Mouse (Mus musculus) T-helper 2 cell (primary cell): ENCODE results near the gene Tnrc6c.

Source experiments
- in situ Hi-C: fragments of 300-600 bp; cut with MboI, MseI; formaldehyde crosslinking; loops from one replicate; pipeline ENCODE4 v1.15.1; 2025; ENCODE audit warnings: high pct_unique_total_duplicates

Tnrc6c gene

DNA sequence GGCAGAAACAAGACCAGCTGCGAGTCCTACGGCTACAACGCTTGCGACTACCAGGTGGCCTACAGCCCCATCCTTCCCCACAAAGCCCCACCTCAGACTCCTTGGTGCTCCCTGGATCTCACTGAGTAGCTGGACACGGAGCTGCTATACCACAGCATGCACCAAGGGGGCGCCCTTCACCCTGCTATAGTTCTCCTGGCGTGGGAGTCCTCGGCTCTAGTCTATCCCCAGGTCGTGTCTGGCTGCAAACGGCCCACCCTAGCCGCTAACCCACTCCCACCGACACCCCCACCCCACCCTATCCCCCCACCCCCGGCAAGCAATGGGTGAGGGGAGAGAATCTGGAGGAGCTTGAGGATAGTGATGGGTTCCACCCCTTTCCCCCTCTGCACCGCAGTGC lies 136.2 kb downstream of the Tnrc6c start:
- in situ Hi-C loops: no loop called here

DNA sequence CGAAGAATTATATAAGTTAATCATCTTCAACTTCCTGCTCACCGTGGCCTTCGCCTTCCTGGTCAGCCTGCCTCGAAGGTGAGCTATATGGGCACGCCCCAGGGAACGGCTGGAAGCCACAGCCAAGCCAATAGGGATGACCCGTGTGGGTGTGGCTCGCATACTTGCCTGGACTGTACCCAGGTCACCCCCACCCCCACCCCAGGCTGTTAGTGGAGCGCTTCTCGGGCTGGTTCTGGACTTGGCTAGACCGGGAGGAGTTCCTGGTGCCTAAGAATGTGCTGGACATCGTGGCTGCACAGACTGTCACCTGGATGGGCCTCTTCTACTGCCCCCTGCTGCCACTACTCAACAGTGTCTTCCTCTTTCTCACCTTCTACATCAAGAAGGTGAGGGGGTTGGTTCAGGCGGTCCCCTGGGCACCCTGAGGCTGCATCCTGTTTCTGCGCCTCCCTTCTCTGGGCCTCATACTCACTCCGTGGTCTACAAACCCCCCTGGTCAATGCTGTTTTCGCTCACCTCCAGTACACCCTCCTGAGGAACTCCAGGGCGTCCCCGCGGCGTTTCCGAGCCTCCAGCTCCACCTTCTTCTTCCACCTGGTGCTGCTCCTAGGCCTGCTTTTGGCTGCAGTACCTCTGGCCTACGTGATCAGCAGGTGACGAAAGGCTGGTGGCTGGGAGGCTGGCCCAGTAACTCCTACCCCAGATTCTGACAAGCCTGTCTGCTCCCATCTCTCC lies 136.8 kb downstream of the Tnrc6c start:
- in situ Hi-C loops: no loop called here

DNA sequence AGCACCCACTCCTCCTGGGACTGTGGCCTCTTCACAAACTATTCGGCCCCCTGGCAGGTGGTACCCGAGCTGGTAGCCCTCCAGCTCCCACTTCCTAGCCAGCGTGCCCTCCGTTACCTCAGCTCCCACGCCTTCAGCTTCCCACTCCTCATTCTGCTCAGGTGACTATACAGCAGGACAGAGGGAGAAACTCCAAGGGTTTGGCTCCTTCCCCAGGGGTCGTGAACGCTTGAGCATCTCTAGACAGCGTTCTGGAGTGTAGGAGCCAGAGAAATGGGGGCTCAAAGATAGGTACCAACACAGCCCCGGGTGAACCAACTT lies 137.3 kb downstream of the Tnrc6c start:
- in situ Hi-C loops: no loop called here

DNA sequence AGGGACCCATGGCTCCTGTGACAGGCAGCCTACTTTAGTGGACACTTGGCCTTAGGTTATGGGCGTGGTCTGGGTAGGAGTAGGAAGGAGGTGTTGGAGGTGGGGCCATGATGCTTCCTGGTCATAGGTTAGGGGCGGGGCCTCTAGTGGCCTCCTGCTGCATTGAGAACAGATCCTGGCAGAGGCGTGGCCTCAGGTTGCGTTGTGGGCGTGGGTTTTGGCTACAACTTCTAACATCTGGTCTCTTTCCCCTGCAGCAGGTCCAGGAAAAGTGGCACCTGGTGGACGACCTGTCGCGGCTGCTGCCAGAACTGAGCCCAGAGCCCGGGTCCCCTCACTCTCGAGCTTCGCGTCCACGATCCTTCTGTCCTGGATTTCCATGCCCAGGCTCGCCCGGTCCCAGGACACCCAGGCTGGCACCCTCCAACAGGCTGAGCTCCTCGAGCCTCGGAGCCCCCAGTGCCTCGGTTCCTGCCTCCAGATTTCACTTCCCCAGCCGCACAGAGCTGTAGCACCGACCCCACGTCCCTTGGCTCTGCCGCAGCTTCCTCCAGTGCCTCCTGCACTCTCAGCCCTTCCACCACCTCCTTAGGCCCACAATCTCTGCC lies 138.3 kb downstream of the Tnrc6c start:
- in situ Hi-C loops: no loop called here

DNA sequence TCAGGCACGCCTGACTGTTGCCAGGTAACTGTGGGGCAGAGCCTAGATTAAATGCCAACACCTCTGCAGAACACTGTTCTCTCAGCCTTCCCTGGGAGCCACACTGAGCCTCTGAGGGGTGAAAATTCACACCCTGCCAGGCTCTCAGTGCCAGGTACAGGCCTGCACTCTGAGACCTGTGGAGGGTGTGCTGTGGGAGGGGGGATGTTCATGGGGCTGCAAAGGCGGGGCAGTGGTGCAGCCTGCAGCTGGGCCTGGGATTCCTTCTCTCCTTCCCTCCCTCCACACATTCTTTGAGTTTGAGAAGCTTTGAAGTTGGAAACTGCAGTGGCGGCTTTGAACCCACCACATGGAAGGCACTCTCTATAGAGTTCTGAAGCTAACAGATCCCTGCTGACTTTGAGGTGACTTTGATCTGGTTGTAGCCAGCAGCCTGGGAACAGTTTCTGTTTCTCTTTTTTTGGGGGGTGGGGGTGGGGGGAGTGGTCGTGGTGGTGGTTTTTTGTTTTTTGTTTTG lies 140.0 kb downstream of the Tnrc6c start:
- in situ Hi-C loops: no loop called here

DNA sequence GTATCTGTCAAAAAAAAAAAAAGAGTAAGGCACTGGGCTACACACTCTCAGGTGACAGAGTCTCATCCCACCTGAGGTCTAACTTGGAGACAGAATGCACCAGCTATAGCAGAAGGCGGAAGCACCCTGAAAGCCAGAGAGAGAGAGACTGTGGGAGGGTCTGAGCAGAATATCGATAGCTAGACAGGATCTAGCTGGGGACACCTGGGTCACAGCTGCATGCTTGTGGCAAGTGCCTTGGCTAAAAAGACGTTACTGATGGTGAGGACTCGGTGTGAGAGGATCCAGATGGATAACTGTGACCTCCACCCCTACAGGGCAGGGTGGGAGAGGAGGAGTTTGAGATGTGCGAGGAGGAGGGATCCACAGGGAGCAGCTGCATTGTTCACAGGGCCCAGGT lies 142.9 kb downstream of the Tnrc6c start:
- in situ Hi-C loops: no loop called here

DNA sequence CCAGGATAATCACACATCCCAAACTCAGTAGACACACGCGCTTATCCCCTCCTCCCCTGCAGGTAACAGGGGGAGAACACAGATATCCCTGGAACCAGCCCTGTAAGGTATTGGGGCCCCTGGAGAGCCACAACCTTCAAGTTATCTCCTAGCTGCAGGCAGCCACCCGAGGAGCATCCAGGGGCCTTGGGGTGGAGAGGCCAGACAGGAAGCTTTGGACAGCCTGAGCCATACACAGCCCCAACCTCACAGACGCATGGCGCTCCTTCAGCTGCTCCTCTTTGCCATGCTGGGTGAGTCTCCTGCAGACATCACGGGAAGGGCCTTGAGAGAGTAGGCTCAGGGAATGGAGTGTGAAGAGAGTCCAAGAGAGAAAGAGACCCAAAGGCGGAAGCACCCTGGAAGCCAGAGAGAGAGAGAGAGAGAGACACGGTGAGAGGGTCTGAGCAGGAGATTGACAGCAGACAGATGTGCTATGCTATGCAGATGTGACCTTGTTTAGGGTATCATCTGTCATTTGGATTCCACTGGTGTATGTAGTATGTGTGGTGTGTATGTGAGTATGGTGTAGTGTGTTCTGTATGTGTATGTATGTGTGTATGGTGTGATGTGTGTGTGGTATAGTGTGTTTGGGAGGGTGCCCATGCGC lies 143.5 kb downstream of the Tnrc6c start, which contains the start of gene 6030468B19Rik:
6030468B19Rik (plus strand) TSS at position 150 of the 649 bp plus-strand sequence.
- in situ Hi-C loops: no loop called here

- in situ Hi-C loops: no loop called here
These were observed 144.1 kb downstream of the Tnrc6c start for GRCm38 (mm10) chr11:117798160-117798541.

DNA sequence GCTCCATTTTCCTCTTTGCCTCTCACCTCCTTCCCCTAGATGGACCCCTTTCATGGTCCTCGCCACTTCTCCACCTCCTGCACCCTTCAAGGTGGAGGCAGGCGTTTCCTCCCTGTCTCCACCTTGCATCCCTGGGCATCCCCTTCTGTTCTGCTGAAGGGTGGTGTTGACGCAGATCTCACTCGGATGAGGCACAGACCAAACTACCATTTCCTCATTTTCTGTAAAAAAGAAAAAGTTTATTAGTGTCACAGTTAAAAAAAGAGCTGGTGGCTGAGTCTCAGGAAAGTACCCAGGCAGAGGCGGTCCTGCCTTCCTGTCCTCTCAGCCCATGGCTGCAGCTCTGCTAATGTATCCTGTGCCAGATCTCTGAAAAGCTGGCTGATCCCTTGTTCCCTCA lies 145.1 kb downstream of the Tnrc6c start:
- in situ Hi-C loops: no loop called here

DNA sequence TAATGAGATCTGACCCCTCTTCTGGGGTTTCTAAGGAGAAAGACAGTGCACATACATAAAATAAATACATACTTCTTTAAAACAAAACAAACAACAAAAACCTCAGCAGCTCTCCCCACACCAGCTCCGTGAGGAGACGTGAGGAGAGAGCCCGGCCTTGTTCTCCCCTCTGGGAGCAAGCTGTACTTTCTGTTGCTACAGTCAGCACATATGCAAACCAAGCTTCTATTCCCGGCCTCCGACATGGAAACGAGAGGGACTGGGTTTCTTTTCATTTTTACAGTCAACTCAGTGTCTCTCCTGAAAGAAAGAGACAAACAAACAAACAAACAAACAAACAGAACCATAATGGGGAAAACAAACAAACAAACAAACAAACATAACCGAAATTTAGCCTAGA lies 145.9 kb downstream of the Tnrc6c start:
- in situ Hi-C loops: loop anchor here (25.0 kb wide), 1 partner anchor 1413 kb away; no protein-coding TSS in a partner anchor

GRCm38 (mm10) chr11:117801650-117802049 lies 147.6 kb downstream of the Tnrc6c start:
- in situ Hi-C loops: loop anchor here (25.0 kb wide), 1 partner anchor 1414 kb away; no protein-coding TSS in a partner anchor

DNA sequence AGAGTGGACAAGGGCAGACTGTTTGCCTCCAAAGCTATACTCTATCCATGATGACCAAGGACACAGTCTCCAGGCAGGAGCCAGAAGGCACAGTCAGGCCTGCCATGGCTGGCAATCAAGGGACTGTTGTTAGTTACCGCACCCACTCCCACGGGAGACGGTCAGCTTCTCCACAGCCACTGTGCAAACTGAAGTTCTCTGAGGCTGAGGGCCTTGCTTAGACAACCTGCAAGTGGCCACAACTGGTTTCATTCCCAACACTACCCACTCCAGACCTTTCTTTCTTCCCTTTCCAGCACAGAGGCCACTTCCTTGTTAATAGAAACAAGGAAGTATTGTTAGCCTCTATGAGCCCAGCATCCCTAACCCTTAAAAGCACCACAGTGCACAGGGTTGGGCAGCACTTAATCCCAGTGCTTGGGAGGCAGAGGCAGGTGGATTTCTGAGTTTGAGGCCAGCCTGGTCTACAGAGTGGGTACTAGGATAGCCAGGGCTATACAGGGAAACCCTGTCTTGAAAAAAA lies 149.1 kb downstream of the Tnrc6c start:
- in situ Hi-C loops: loop anchor here (25.0 kb wide), 1 partner anchor 1416 kb away; no protein-coding TSS in a partner anchor

- in situ Hi-C loops: loop anchor here (25.0 kb wide), 1 partner anchor 1419 kb away; no protein-coding TSS in a partner anchor
These were observed 152.7 kb downstream of the Tnrc6c start for GRCm38 (mm10) chr11:117806781-117807180.

DNA sequence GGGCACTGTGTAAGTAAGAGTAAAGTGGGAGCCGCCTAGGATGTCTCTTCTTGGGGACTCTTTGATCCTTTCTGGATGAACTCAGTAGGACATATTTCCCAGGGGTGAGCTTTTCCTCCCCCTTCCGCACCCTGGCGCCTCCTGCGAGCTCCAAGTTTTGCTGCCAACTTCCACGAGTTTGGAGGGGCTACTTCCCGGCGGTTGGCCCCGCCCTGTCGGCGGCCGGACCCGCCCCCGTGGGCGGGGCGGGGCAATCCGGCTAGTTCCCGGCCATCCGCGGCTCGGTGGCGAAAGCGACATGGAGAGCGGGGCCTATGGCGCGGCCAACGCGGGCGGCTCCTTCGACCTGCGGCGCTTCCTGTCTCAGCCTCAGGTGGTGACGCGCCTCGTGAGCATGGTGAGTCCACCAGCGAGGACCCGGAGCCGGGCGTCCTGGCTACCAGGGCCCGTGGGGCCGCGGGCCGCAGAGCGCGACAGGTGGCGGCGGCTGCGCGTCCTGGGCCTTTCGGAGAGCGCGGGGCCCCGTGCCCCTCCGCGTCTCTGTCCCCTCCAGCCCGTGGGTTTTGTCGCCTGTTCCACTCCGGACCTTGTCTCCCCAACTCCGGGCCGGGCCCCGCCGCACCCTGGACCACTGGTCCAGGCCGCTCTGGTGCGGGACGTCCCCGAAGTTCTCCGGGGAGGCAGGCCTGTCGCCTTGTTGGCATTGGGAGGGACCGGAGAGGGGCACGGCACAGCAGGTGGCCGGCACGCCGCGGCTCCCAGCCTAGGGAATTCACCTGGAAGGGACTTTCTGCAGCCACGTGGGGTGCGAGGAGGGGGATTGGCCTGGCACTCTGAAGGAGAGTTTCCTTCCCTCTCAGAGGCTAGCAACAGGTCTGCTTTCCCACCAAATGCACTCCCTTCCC lies 155.6 kb downstream of the Tnrc6c start, which contains the start of the genes Gm20708 and Syngr2:
Gm20708 (plus strand) TSS at position 262 of the 905 bp plus-strand sequence.
Syngr2 (plus strand) TSS at position 262 of the 905 bp plus-strand sequence.
- in situ Hi-C loops: loop anchor here (25.0 kb wide), 1 partner anchor 1422 kb away; no protein-coding TSS in a partner anchor

- in situ Hi-C loops: loop anchor here (25.0 kb wide), 1 partner anchor 1423 kb away; no protein-coding TSS in a partner anchor
These were observed 156.4 kb downstream of the Tnrc6c start for GRCm38 (mm10) chr11:117810401-117811046.
